Mouse (Mus musculus): Measurements from ENCODE around the gene Tamm41. TPM values are rescaled to one million over a fixed set of nuclear protein-coding genes. Genes with fewer than 3 reads are reported as not detected.

Gene Tamm41
- polyA plus RNA-seq, 1 experiment from 2014 or later, result 52.6 TPM

GRCm38 (mm10) chr6:115013574-115013973 is 24.1 kb downstream of the Tamm41 start:
- Histone ChIP-seq H3K36me3 (peaks cover 20% of the 10 kb centered on the region; the same call in 1 of the 2 replicates), H3K27ac (no peak overlapping the region)
- 82% methylated on average over 4 of the region's 4 CpGs for WGBS

GRCm38 (mm10) chr6:115011792-115012191 is 25.9 kb downstream of the Tamm41 start:
- H3K9ac ChIP-seq, result no peak overlapping the region
- H3K36me3 ChIP-seq, result 0 out of 2 replicates have a peak, but pooled peaks cover 7% of the 10 kb centered on the region
- H3K4me2 ChIP-seq, result no peak overlapping the region
- no peak for ATAC-seq (ENCODE audit: insufficient read depth, low FRiP score, low read depth)
- H3K4me3 ChIP-seq (replicated peaks), result no peak overlapping the region
- H3K27ac ChIP-seq, result no peak overlapping the region
- H3K9me3 ChIP-seq, result no peaks in the 10 kb centered on the region
- H3K4me1 ChIP-seq, result no peaks in the 10 kb centered on the region; the same call in 1 of the 2 replicates
- 74% methylated on average over 8 of the region's 8 CpGs for WGBS
- H3K27me3 ChIP-seq (replicated peaks), result no peaks in the 10 kb centered on the region

More at GRCm38 (mm10) chr6:115013574-115013973, 24.1 kb downstream of the Tamm41 start:
- Histone ChIP-seq H3K27me3 (replicated peaks) (no peaks in the 10 kb centered on the region), H3K9ac (no peak overlapping the region), H3K4me2 (no peak overlapping the region), H3K4me3 (replicated peaks) (no peak overlapping the region), H3K9me3 (no peaks in the 10 kb centered on the region), H3K4me1 (no peaks in the 10 kb centered on the region)
- no peak for ATAC-seq (ENCODE audit: insufficient read depth, low FRiP score, low read depth)

- Histone ChIP-seq H3K4me3 (replicated peaks) (no peak overlapping the region), H3K36me3 (0 out of 2 replicates have a peak, but pooled peaks cover 5% of the 10 kb centered on the region), H3K4me2 (no peak overlapping the region), H3K27ac (no peak overlapping the region), H3K9ac (no peak overlapping the region), H3K4me1 (no peaks in the 10 kb centered on the region; the same call in 1 of the 2 replicates), H3K27me3 (replicated peaks) (no peaks in the 10 kb centered on the region), H3K9me3 (no peaks in the 10 kb centered on the region)
- no peak for ATAC-seq (ENCODE audit: insufficient read depth, low FRiP score, low read depth)
- 74% methylated on average over 9 of the region's 9 CpGs for WGBS
Measured at GRCm38 (mm10) chr6:115010815-115011214, 26.9 kb downstream of the Tamm41 start.

GRCm38 (mm10) chr6:115010304-115010703 is 27.4 kb downstream of the Tamm41 start:
- Histone ChIP-seq H3K9ac (no peak overlapping the region), H3K27ac (no peak overlapping the region), H3K4me1 (no peaks in the 10 kb centered on the region; the same call in 1 of the 2 replicates), H3K9me3 (no peaks in the 10 kb centered on the region), H3K4me2 (no peak overlapping the region), H3K4me3 (replicated peaks) (no peak overlapping the region), H3K27me3 (replicated peaks) (no peaks in the 10 kb centered on the region), H3K36me3 (0 out of 2 replicates have a peak, but pooled peaks cover 5% of the 10 kb centered on the region)
- no peak for ATAC-seq (ENCODE audit: insufficient read depth, low FRiP score, low read depth)
- 82% methylated on average over 9 of the region's 9 CpGs for WGBS

- H3K4me2 ChIP-seq, result no peak overlapping the region
- WGBS, result 30% methylated on average over 5 of the region's 5 CpGs
- 0 out of 2 replicates have a peak, but pooled peaks cover 5% of the 10 kb centered on the region for H3K36me3 ChIP-seq
- H3K27ac ChIP-seq, result no peak overlapping the region
- no peaks in the 10 kb centered on the region for H3K27me3 ChIP-seq (replicated peaks)
- no peaks in the 10 kb centered on the region; the same call in 1 of the 2 replicates for H3K4me1 ChIP-seq
- no peaks in the 10 kb centered on the region for H3K9me3 ChIP-seq
- peak; percentile 65; the same call in 1 of the 2 replicates for ATAC-seq (ENCODE audit: insufficient read depth, low FRiP score, low read depth)
- no peak overlapping the region for H3K9ac ChIP-seq
- no peak overlapping the region for H3K4me3 ChIP-seq (replicated peaks)
Measured at GRCm38 (mm10) chr6:115007728-115008127, 29.9 kb downstream of the Tamm41 start.

- Histone ChIP-seq H3K27ac (no peak overlapping the region), H3K4me3 (replicated peaks) (no peak overlapping the region), H3K9ac (no peak overlapping the region), H3K27me3 (replicated peaks) (no peaks in the 10 kb centered on the region), H3K36me3 (0 out of 2 replicates have a peak, but pooled peaks cover 5% of the 10 kb centered on the region), H3K9me3 (no peaks in the 10 kb centered on the region), H3K4me2 (no peak overlapping the region), H3K4me1 (no peaks in the 10 kb centered on the region; the same call in 1 of the 2 replicates)
- ATAC-seq (ENCODE audit: insufficient read depth, low FRiP score, low read depth), result no peak
- 72% methylated on average over 6 of the region's 6 CpGs for WGBS
Measured at GRCm38 (mm10) chr6:115006948-115007347, 30.7 kb downstream of the Tamm41 start.

GRCm38 (mm10) chr6:115006065-115006464 is 31.6 kb downstream of the Tamm41 start:
- Histone ChIP-seq H3K27me3 (replicated peaks) (no peaks in the 10 kb centered on the region), H3K4me2 (no peak overlapping the region), H3K4me3 (replicated peaks) (no peak overlapping the region), H3K27ac (no peak overlapping the region), H3K9ac (no peak overlapping the region), H3K9me3 (no peaks in the 10 kb centered on the region), H3K4me1 (no peaks in the 10 kb centered on the region; the same call in 1 of the 2 replicates), H3K36me3 (no peaks in the 10 kb centered on the region)
- WGBS, result 82% methylated on average over 3 of the region's 3 CpGs
- no peak for ATAC-seq (ENCODE audit: insufficient read depth, low FRiP score, low read depth)

GRCm38 (mm10) chr6:115005351-115005890 is 32.3 kb downstream of the Tamm41 start:
- 79% methylated on average over 8 of the region's 8 CpGs for WGBS
- no peak overlapping the region for H3K4me2 ChIP-seq
- no peak overlapping the region for H3K9ac ChIP-seq
- no peaks in the 10 kb centered on the region for H3K36me3 ChIP-seq
- no peak overlapping the region for H3K27ac ChIP-seq
- no peaks in the 10 kb centered on the region for H3K27me3 ChIP-seq (replicated peaks)
- H3K4me3 ChIP-seq (replicated peaks), result no peak overlapping the region
- no peaks in the 10 kb centered on the region; the same call in 1 of the 2 replicates for H3K4me1 ChIP-seq
- no peak for ATAC-seq (ENCODE audit: insufficient read depth, low FRiP score, low read depth)
- H3K9me3 ChIP-seq, result no peaks in the 10 kb centered on the region

- Histone ChIP-seq H3K9ac (no peak overlapping the region), H3K36me3 (no peaks in the 10 kb centered on the region), H3K4me3 (replicated peaks) (no peak overlapping the region), H3K27me3 (replicated peaks) (no peaks in the 10 kb centered on the region), H3K4me2 (no peak overlapping the region), H3K27ac (no peak overlapping the region), H3K4me1 (no peaks in the 10 kb centered on the region; the same call in 1 of the 2 replicates), H3K9me3 (no peaks in the 10 kb centered on the region)
- no peak for ATAC-seq (ENCODE audit: insufficient read depth, low FRiP score, low read depth)
- WGBS, result 85% methylated on average over 8 of the region's 8 CpGs
Measured at GRCm38 (mm10) chr6:115004636-115005035, 33.0 kb downstream of the Tamm41 start.

GRCm38 (mm10) chr6:114998374-114999031 is 39.2 kb downstream of the Tamm41 start:
- Histone ChIP-seq H3K9ac (no peak overlapping the region), H3K4me2 (no peak overlapping the region), H3K27ac (no peak overlapping the region), H3K4me1 (0 out of 2 replicates have a peak, but pooled peaks cover 5% of the 10 kb centered on the region), H3K27me3 (replicated peaks) (no peaks in the 10 kb centered on the region), H3K36me3 (no peaks in the 10 kb centered on the region), H3K4me3 (replicated peaks) (no peak overlapping the region), H3K9me3 (no peaks in the 10 kb centered on the region)
- 68% methylated on average over 16 of the region's 16 CpGs for WGBS
- ATAC-seq (ENCODE audit: insufficient read depth, low FRiP score, low read depth), result peak; percentile 61

- Histone ChIP-seq H3K9me3 (no peaks in the 10 kb centered on the region), H3K36me3 (no peaks in the 10 kb centered on the region), H3K4me3 (replicated peaks) (no peak overlapping the region), H3K4me1 (0 out of 2 replicates have a peak, but pooled peaks cover 5% of the 10 kb centered on the region), H3K27me3 (replicated peaks) (no peaks in the 10 kb centered on the region), H3K27ac (no peak overlapping the region), H3K4me2 (no peak overlapping the region), H3K9ac (no peak overlapping the region)
- 68% methylated on average over 5 of the region's 5 CpGs for WGBS
- ATAC-seq (ENCODE audit: insufficient read depth, low FRiP score, low read depth), result no peak
Measured at GRCm38 (mm10) chr6:114997471-114997870, 40.2 kb downstream of the Tamm41 start.

- WGBS, result 75% methylated on average over 5 of the region's 5 CpGs
- H3K9ac ChIP-seq, result no peak overlapping the region
- ATAC-seq (ENCODE audit: insufficient read depth, low FRiP score, low read depth), result no peak
- H3K4me1 ChIP-seq, result 0 out of 2 replicates have a peak, but pooled peaks cover 5% of the 10 kb centered on the region
- H3K9me3 ChIP-seq, result no peaks in the 10 kb centered on the region
- H3K27ac ChIP-seq, result no peak overlapping the region
- H3K27me3 ChIP-seq (replicated peaks), result no peaks in the 10 kb centered on the region
- no peak overlapping the region for H3K4me2 ChIP-seq
- H3K4me3 ChIP-seq (replicated peaks), result no peak overlapping the region
- no peaks in the 10 kb centered on the region for H3K36me3 ChIP-seq
Measured at GRCm38 (mm10) chr6:114996910-114997309, 40.8 kb downstream of the Tamm41 start.
